Mouse (Mus musculus) left cerebral cortex, adult 8-10 months (tissue): Measurements from ENCODE around the gene Cryzl1. TPM values are rescaled to one million over a fixed set of nuclear protein-coding genes. Genes with fewer than 3 reads are reported as not detected.
"Not testable (repeated sequence)": the region's sequence is repeated elsewhere in the genome, so short reads cannot be mapped to it uniquely, and the experiment has no call there.

Source experiments
- DNase-seq, 2 experiments: peaks; one replicate each; pipeline ENCODE4 v3.0.0; 2022; ENCODE audit warnings: low spot score in 2 of 2
- total RNA-seq, 4 experiments: library from RNA; stranded (reverse); gene quantifications; 2 replicates each; pipeline ENCODE4 v1.2.4; 2022

Gene Cryzl1
- total RNA-seq, 4 experiments from 2014 or later: 104 to 116 (median 112) TPM

- DNase-seq: not testable (repeated sequence)
Measured at GRCm38 (mm10) chr16:91645420-91645819, 83.4 kb downstream of the Cryzl1 start.

GRCm38 (mm10) chr16:91644901-91645300 lies 83.9 kb downstream of the Cryzl1 start:
- no peak for DNase-seq

- DNase-seq: no peak
Measured at GRCm38 (mm10) chr16:91640171-91640570, 88.6 kb downstream of the Cryzl1 start.

GRCm38 (mm10) chr16:91639636-91640035 lies 89.1 kb downstream of the Cryzl1 start:
- DNase-seq: peak in 1 of 2 experiments; percentile 71

Other genes starting within 250 kb of the Cryzl1 start
- gene Ifnar1, start 243.7 kb downstream of the Cryzl1 start, total RNA-seq: 10 to 100 TPM; 45.4 to 56.2 (median 49.8) TPM
- 10 to 100 TPM; 25.2 to 37.4 (median 32.2) TPM for gene Ifngr2, start 181.9 kb downstream of the Cryzl1 start, total RNA-seq
- gene Tmem50b, start 131.2 kb downstream of the Cryzl1 start, total RNA-seq: 10 to 100 TPM; 72.6 to 76.5 (median 74.7) TPM
- gene Dnajc28, start 109.9 kb downstream of the Cryzl1 start, total RNA-seq: 1 to 10 TPM; 6.8 to 9.5 (median 8.1) TPM
- 10 to 100 TPM; 50.3 to 59.8 (median 55.9) TPM for gene Gart, start 82.0 kb downstream of the Cryzl1 start, total RNA-seq
- gene Son, start 81.5 kb downstream of the Cryzl1 start, total RNA-seq: 100 to 1,000 TPM; 216 to 228 (median 219) TPM
- 10 to 100 TPM; 17.7 to 27.2 (median 21.5) TPM for gene Donson, start 40.2 kb downstream of the Cryzl1 start, total RNA-seq
- 100 to 1,000 TPM; 116 to 158 (median 148) TPM for gene Itsn1, start 306 bp upstream of the Cryzl1 start, total RNA-seq